Mouse (Mus musculus): ENCODE results near the gene Vmp1. TPM values are rescaled to one million over a fixed set of nuclear protein-coding genes. Genes with fewer than 3 reads are reported as not detected.

Gene Vmp1
- polyA plus RNA-seq, 1 experiment from 2014 or later, result 173 TPM

GRCm38 (mm10) chr11:86578106-86578808 lies 105.4 kb downstream of the Vmp1 start:
- H3K4me2 ChIP-seq (replicated peaks; ENCODE audit: low read depth, low read length), result no peak overlapping the region
- H3K9ac ChIP-seq (replicated peaks; ENCODE audit: low read length), result no peak overlapping the region
- no peaks in the 10 kb centered on the region for H3K9me3 ChIP-seq (ENCODE audit: low read length)
- H3K4me3 ChIP-seq (ENCODE audit: low read length), result no peak overlapping the region
- no peaks in the 10 kb centered on the region for H3K36me3 ChIP-seq (ENCODE audit: insufficient read depth, low read length)
- H3K27me3 ChIP-seq (ENCODE audit: insufficient read depth, low read length), result no peaks in the 10 kb centered on the region
- no peak for ATAC-seq (ENCODE audit: low FRiP score, low TSS enrichment)
- peaks cover 59% of the 10 kb centered on the region for H3K4me1 ChIP-seq (ENCODE audit: insufficient read depth, low read length)
- H3K27ac ChIP-seq (ENCODE audit: low read length), result peak overlapping the region; percentile 85
- WGBS, result 64% methylated on average over 6 of the region's 6 CpGs

DNA sequence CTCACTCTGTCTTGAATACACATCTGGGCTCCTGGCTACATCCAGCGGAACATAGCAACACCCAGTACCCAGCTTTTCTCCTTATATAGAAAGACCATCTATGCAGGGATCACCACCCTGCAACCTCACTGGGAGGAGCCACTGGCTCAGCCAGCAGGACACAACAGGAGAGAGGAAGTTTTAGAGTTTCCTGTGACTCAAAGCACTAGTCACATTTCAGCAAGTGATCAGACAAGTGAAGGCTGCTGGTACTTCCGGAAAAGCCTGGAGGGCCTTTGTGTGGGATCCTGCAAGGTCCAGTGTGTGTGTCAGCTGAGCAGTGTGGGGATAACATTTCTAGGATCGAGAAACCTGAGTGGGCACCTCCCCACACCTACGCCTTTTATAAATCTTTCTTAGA lies 106.4 kb downstream of the Vmp1 start:
- H3K9ac ChIP-seq (replicated peaks; ENCODE audit: low read length), result 0 out of 2 replicates have a peak overlapping the region, but pooled peaks have one; percentile 5
- H3K4me1 ChIP-seq (ENCODE audit: insufficient read depth, low read length), result peaks cover 59% of the 10 kb centered on the region
- H3K36me3 ChIP-seq (ENCODE audit: insufficient read depth, low read length), result no peaks in the 10 kb centered on the region
- H3K27me3 ChIP-seq (ENCODE audit: insufficient read depth, low read length), result no peaks in the 10 kb centered on the region
- ATAC-seq (ENCODE audit: low FRiP score, low TSS enrichment), result peak; percentile 60
- 34% methylated on average over 4 of the region's 4 CpGs for WGBS
- no peaks in the 10 kb centered on the region for H3K9me3 ChIP-seq (ENCODE audit: low read length)
- no peak overlapping the region for H3K4me2 ChIP-seq (replicated peaks; ENCODE audit: low read depth, low read length)
- H3K4me3 ChIP-seq (ENCODE audit: low read length), result no peak overlapping the region
- peak overlapping the region; percentile 50 for H3K27ac ChIP-seq (ENCODE audit: low read length)

- H3K9me3 ChIP-seq (ENCODE audit: low read length), result no peaks in the 10 kb centered on the region
- no peak for ATAC-seq (ENCODE audit: low FRiP score, low TSS enrichment)
- H3K36me3 ChIP-seq (ENCODE audit: insufficient read depth, low read length), result no peaks in the 10 kb centered on the region
- H3K4me3 ChIP-seq (ENCODE audit: low read length), result no peak overlapping the region
- peak overlapping the region; percentile 63; the same call in 1 of the 2 replicates for H3K27ac ChIP-seq (ENCODE audit: low read length)
- peaks cover 58% of the 10 kb centered on the region for H3K4me1 ChIP-seq (ENCODE audit: insufficient read depth, low read length)
- H3K27me3 ChIP-seq (ENCODE audit: insufficient read depth, low read length), result no peaks in the 10 kb centered on the region
- 74% methylated on average over 7 of the region's 7 CpGs for WGBS
- no peak overlapping the region for H3K4me2 ChIP-seq (replicated peaks; ENCODE audit: low read depth, low read length)
- H3K9ac ChIP-seq (replicated peaks; ENCODE audit: low read length), result no peak overlapping the region
These were observed 107.8 kb downstream of the Vmp1 start for GRCm38 (mm10) chr11:86575632-86576378.

DNA sequence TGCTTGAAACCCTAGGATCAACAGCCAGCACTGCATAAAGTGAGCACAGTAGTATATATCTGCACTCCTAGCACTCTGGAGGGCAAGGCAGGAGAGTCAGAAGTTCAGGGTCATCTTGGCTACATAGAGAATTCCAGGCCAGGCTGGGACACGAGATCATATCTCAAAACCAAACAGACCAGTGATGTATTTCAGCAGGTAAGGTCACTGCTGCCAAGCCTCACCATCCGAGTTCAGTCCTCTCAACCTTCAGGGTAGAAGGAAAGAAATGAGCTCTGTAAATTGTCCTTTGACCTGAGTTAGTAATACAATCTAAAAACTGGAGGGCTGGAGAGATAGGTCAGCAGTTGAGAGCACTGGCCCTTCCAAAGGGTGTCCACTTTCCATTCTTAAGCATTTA lies 109.2 kb downstream of the Vmp1 start:
- H3K4me2 ChIP-seq (replicated peaks; ENCODE audit: low read depth, low read length), result no peak overlapping the region
- no peak overlapping the region for H3K27ac ChIP-seq (ENCODE audit: low read length)
- no peak for ATAC-seq (ENCODE audit: low FRiP score, low TSS enrichment)
- no peak overlapping the region for H3K9ac ChIP-seq (replicated peaks; ENCODE audit: low read length)
- no peaks in the 10 kb centered on the region for H3K27me3 ChIP-seq (ENCODE audit: insufficient read depth, low read length)
- H3K9me3 ChIP-seq (ENCODE audit: low read length), result no peaks in the 10 kb centered on the region
- H3K4me3 ChIP-seq (ENCODE audit: low read length), result no peak overlapping the region
- 21% methylated on average over 2 of the region's 2 CpGs for WGBS
- H3K36me3 ChIP-seq (ENCODE audit: insufficient read depth, low read length), result no peaks in the 10 kb centered on the region
- H3K4me1 ChIP-seq (ENCODE audit: insufficient read depth, low read length), result peaks cover 55% of the 10 kb centered on the region

- no peak overlapping the region for H3K4me2 ChIP-seq (replicated peaks; ENCODE audit: low read depth, low read length)
- no peak overlapping the region for H3K27ac ChIP-seq (ENCODE audit: low read length)
- H3K4me3 ChIP-seq (ENCODE audit: low read length), result no peak overlapping the region
- H3K36me3 ChIP-seq (ENCODE audit: insufficient read depth, low read length), result no peaks in the 10 kb centered on the region
- WGBS, result 79% methylated on average over 6 of the region's 6 CpGs
- H3K27me3 ChIP-seq (ENCODE audit: insufficient read depth, low read length), result no peaks in the 10 kb centered on the region
- no peak overlapping the region for H3K9ac ChIP-seq (replicated peaks; ENCODE audit: low read length)
- H3K9me3 ChIP-seq (ENCODE audit: low read length), result no peaks in the 10 kb centered on the region
- no peak for ATAC-seq (ENCODE audit: low FRiP score, low TSS enrichment)
- H3K4me1 ChIP-seq (ENCODE audit: insufficient read depth, low read length), result peaks cover 48% of the 10 kb centered on the region
These were observed 109.9 kb downstream of the Vmp1 start for GRCm38 (mm10) chr11:86573646-86574231.

GRCm38 (mm10) chr11:86572623-86573022 lies 111.0 kb downstream of the Vmp1 start:
- WGBS, result 56% methylated on average over 2 of the region's 2 CpGs
- Histone ChIP-seq H3K27ac (ENCODE audit: low read length) (no peak overlapping the region), H3K4me1 (ENCODE audit: insufficient read depth, low read length) (peaks cover 40% of the 10 kb centered on the region)

GRCm38 (mm10) chr11:86571871-86572270 lies 111.8 kb downstream of the Vmp1 start:
- Histone ChIP-seq H3K4me2 (replicated peaks; ENCODE audit: low read depth, low read length) (peak overlapping the region; percentile 22; the same call in 1 of the 2 replicates), H3K27me3 (ENCODE audit: insufficient read depth, low read length) (no peaks in the 10 kb centered on the region), H3K4me3 (ENCODE audit: low read length) (no peak overlapping the region), H3K36me3 (ENCODE audit: insufficient read depth, low read length) (0 out of 2 replicates have a peak, but pooled peaks cover 6% of the 10 kb centered on the region), H3K4me1 (ENCODE audit: insufficient read depth, low read length) (peaks cover 32% of the 10 kb centered on the region), H3K9ac (replicated peaks; ENCODE audit: low read length) (no peak overlapping the region), H3K9me3 (ENCODE audit: low read length) (no peaks in the 10 kb centered on the region), H3K27ac (ENCODE audit: low read length) (peak overlapping the region; percentile 76)
- no peak for ATAC-seq (ENCODE audit: low FRiP score, low TSS enrichment)
- WGBS, result 72% methylated on average over 4 of the region's 4 CpGs

More at GRCm38 (mm10) chr11:86572623-86573022, 111.0 kb downstream of the Vmp1 start:
- H3K4me2 ChIP-seq (replicated peaks; ENCODE audit: low read depth, low read length), result no peak overlapping the region
- no peak overlapping the region for H3K9ac ChIP-seq (replicated peaks; ENCODE audit: low read length)
- ATAC-seq (ENCODE audit: low FRiP score, low TSS enrichment), result no peak
- H3K36me3 ChIP-seq (ENCODE audit: insufficient read depth, low read length), result no peaks in the 10 kb centered on the region
- H3K9me3 ChIP-seq (ENCODE audit: low read length), result no peaks in the 10 kb centered on the region
- no peaks in the 10 kb centered on the region for H3K27me3 ChIP-seq (ENCODE audit: insufficient read depth, low read length)
- H3K4me3 ChIP-seq (ENCODE audit: low read length), result no peak overlapping the region

DNA sequence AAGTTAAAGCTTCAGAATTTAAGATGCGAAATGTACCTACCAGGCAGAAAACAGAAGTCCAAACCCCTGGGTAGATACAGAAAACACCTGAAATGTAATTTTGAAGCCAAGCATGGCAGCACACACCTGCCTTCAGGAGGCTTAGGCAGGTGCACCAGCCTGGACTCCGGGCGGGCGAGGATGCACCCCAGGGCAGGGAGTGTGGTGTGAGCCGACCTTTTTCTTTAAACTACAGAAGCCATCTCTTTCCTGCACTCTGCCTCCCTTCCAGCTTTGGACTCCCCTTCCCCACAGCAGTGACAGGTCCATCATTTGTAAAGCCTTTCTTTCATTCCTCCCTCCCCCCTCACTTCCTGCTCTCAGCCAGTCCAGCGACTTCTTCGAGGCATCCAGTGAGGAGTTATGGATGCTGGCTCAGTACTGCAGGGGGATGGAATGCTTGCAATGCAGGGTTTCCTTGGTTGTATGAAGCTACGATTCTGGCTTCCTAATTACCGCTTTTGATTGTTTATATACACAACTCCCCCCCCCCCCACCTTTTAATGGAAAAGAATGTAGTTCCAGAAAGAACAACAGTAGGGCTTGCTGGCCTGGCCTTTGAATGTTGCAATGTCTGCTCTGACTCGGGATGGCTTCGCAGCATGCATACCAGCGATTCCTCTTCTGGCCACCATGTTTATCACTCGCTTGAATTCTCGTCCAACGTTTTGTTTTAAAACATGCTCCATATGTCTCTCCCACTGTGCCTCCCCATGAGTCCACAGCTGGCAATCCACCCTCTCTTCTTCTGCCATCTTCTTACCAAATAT lies 112.4 kb downstream of the Vmp1 start:
- H3K4me3 ChIP-seq (ENCODE audit: low read length), result no peak overlapping the region
- H3K4me2 ChIP-seq (replicated peaks; ENCODE audit: low read depth, low read length), result peak overlapping the region; percentile 22; the same call in 1 of the 2 replicates
- H3K9ac ChIP-seq (replicated peaks; ENCODE audit: low read length), result no peak overlapping the region; the same call in 1 of the 2 replicates
- H3K27me3 ChIP-seq (ENCODE audit: insufficient read depth, low read length), result no peaks in the 10 kb centered on the region
- 35% methylated on average over 15 of the region's 15 CpGs for WGBS
- 0 out of 2 replicates have a peak, but pooled peaks cover 6% of the 10 kb centered on the region for H3K36me3 ChIP-seq (ENCODE audit: insufficient read depth, low read length)
- H3K9me3 ChIP-seq (ENCODE audit: low read length), result no peaks in the 10 kb centered on the region
- peak; percentile 85 for ATAC-seq (ENCODE audit: low FRiP score, low TSS enrichment)
- peak overlapping the region; percentile 76 for H3K27ac ChIP-seq (ENCODE audit: low read length)
- peaks cover 27% of the 10 kb centered on the region for H3K4me1 ChIP-seq (ENCODE audit: insufficient read depth, low read length)

- Histone ChIP-seq H3K36me3 (ENCODE audit: insufficient read depth, low read length) (0 out of 2 replicates have a peak, but pooled peaks cover 6% of the 10 kb centered on the region), H3K4me1 (ENCODE audit: insufficient read depth, low read length) (peaks cover 22% of the 10 kb centered on the region), H3K4me3 (ENCODE audit: low read length) (no peak overlapping the region), H3K27me3 (ENCODE audit: insufficient read depth, low read length) (no peaks in the 10 kb centered on the region), H3K27ac (ENCODE audit: low read length) (peak overlapping the region; percentile 2; the same call in 1 of the 2 replicates), H3K9ac (replicated peaks; ENCODE audit: low read length) (no peak overlapping the region), H3K9me3 (ENCODE audit: low read length) (no peaks in the 10 kb centered on the region), H3K4me2 (replicated peaks; ENCODE audit: low read depth, low read length) (no peak overlapping the region)
- 27% methylated on average over 9 of the region's 9 CpGs for WGBS
- no peak for ATAC-seq (ENCODE audit: low FRiP score, low TSS enrichment)
These were observed 113.3 kb downstream of the Vmp1 start for GRCm38 (mm10) chr11:86570261-86570746.

Measured in kidney, embryonic 16.5 days (tissue).